Mouse (Mus musculus) cerebellum, adult (tissue): ENCODE results near the gene Itpkc.

Source experiments
- ATAC-seq: cut with Nextera tagmentation; 2 replicates; pipeline ENCODE4 v1.9.2; 2017; ENCODE audit warnings: mild to moderate bottlenecking, moderate library complexity, mixed read lengths; ENCODE audit not compliant: insufficient number of reproducible peaks, low FRiP score, low TSS enrichment

The Itpkc gene

DNA sequence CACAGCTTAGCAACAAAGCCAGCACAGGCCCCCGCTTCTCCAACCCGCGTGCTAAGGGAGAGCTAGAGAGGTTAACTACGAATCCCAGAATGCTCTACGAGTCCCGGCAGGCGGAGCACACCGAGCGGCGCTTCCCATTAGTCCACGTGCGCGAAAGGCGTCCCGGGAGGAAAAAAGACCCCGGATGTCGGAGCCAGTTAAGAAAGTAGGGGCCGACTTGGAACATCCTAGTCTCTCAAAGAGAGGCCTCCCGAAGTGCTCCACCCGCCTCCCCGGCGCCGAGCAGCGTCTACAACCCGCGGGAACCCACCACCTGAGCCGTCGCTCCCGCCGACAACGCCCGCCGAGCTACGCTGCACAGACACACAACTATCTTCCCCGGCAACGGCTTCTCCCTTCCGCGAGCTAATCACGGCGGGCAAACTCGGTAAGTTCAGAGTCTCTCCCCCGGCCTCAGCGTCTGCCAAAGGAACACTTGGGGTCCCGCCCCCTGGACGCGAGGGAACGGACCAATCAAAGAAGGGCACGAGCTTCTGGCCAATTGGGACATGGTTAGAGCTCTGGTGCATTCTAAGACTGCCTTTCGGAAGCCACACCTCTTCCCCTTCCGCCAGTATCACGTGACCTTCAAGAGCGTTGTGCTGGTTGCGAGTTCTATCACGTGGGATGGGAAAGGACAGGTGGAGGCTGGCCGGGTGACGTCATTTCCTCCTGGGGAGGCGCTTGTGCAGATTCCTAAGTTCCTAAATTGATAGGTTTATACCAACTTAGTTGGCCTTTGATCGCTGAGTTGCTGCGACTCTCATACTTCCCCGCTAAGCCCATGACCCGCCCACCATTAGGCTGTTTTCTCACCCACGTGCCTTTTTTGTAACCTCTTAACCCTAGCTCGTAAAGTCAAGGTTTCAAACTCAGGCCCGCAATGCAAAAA lies 32.5 kb downstream of the Itpkc start, which contains the start of the genes BC024978 and Snrpa:
TSS of gene BC024978 (plus strand) at position 101 of the 931 bp plus-strand sequence.
TSS of gene Snrpa (minus strand) at position 591 of the 931 bp plus-strand sequence.
- ATAC-seq, result peak; percentile 96

DNA sequence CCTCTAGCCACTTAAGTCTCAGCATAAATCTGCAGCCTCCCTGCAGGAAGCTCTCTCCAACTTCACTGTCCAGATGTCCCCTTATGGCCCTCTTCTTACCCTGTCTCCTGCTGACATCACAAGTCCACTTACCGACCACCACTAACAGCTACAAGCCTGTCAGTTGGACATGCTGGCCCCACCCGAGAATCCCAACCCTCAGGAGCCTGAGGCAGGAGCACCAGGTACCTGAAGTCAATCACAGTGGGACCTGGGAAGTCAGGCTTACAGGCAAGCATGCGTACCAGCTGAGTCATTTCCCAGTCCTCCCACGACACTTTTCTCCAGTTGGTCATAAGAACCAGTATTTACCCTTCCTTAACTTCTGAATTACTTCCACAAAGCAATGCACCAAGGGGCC lies 34.7 kb downstream of the Itpkc start:
- ATAC-seq, result no peak

DNA sequence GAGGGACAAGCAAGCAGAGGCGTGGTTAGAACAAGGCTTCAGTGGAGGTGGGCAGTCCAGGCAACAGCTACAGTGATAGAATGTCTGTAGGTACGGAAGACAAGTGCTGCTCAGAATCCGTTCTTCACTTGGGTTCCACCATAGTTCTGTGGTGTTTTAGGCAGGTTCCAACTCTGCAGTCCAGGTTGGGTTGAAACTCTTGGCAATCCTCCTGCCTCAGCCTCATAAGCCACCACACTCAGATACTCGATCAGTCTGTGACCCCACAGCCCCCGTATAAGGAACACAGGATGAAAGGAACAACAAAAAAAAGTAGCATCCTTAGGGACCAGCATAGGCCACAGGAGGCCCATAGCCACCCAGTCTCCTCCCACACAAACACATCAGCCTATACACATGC lies 36.0 kb downstream of the Itpkc start:
- no peak for ATAC-seq

DNA sequence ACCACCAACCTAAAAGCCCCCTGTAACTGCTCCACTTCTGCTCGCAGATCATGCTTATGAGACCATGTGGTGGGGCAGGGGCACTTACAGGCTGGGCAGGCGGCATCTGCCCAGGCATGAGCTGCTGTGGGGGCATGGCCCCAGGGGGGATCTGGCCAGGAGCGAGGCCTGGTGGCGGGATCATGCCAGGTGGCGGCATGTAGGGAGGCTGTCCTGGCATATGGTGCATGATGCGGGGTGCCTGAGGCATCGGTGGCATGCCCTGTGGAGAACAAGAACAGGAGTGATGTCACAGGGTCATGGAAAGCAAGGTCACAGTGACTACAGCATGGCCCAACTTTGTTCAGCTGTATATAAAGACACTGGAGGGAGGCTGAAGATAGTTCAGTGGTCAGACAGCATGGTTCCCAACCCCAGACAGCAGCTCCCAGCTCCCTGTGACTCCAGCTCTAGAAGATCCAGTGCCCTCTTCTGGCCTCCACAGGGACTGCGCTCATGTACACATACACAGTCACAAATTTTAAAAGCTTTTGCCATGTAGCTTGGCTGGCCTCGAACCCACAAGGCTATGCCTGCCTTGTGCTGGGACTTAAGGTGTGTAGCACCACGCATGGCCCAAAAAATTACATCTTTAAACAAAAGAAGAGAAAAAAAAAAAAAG lies 39.1 kb downstream of the Itpkc start:
- ATAC-seq, result no peak

DNA sequence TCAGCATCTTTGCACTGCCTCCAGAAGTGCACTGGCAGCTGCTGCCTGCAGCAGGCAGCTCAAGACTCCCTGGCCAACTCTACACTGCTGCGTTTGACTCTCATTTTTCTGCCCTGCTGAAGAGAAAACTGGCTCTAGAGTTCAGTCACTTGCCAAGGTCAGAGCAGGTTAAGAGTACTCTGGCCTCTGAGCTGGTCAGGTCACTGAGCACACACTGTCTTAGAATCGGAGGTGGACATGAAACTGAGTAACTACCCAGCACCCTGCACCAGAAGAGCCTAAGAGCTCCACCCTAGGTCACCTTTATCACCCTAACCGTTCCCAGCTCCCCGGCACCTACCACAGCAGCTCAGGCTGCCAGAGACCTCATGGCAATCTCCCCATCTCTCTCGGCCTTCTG lies 42.5 kb downstream of the Itpkc start:
- no peak for ATAC-seq

DNA sequence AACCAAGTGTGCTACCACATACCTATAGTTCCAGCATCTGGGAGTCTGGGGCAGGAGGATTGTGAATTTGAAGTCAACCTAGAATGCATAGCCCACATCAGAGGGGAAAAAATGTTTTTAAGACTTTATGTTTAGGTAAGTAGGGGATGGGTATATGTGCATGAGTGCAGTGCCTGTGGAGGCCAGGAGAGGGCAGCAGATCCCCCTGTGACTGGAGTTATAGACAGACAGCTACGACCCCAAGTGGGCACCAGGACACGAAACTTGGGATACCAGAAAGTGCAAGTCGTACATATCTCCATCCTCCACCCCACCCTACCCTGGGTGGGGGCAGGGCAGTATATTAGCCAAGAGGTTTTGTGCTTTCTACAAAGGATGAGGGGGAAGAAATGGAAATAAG lies 43.5 kb downstream of the Itpkc start:
- no peak for ATAC-seq

DNA sequence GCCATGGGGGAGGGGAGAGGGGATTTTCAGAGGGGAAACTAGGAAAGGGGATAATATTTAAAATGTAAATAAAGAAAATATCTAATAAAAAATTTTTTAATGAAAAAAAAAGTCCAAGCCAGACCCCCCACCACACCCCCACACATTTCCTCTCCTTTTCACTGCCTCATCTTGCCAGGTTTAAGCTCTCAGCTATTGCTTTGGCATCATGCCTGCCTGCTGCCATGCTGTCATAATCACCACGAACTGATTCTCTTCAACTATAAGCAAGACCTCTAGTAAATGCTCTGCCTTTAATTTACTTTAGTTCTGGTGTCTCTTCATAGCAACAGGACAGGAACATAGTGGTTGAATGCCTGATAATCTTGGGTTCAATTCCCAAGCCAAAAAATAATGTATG lies 46.0 kb downstream of the Itpkc start:
- no peak for ATAC-seq

DNA sequence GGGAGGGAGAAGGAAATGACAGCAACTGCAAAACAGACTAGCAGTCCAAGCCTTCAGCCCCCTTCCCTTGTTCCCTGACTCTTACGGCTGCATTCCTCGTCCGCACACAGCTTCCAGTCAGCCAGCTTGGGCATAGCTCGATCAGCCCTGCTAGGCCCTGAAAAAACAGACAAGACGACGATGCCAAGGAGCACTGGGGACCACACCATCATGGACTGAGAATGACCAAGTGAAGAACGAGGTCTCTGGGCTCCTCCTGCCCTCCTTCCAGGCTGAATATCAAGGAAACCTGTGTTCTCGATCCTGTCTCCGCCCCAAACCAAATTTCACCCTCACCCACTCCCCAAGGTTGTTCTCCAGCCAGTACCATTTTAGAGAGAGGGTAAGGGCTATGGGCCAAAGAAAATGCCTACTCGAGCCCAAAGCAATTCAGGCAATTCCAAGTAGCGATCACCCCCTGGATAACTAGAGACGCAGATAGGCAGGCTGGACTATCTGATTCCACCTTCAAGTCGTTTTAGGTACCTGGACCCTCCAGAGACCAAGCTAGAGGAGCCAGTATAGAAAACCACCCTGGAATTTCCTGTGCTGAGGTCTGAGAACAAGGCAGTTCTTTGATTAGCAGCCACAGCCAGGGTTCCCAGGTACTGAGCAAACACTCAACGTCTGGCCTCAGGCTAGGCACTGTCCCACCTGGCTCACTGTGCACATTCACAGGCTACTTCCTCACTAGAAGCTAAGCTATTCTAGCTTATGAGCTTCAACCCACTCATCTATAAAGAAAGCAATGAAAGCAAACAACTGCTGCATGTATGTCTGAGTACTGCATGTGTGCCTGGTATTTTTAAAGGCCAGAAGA lies 47.4 kb downstream of the Itpkc start, which contains the start of the genes Gm21983 and Mia:
TSS of gene Gm21983 (minus strand) at position 250 of the 859 bp plus-strand sequence.
TSS of gene Mia (minus strand) at position 321 of the 859 bp plus-strand sequence.
- ATAC-seq, result no peak

DNA sequence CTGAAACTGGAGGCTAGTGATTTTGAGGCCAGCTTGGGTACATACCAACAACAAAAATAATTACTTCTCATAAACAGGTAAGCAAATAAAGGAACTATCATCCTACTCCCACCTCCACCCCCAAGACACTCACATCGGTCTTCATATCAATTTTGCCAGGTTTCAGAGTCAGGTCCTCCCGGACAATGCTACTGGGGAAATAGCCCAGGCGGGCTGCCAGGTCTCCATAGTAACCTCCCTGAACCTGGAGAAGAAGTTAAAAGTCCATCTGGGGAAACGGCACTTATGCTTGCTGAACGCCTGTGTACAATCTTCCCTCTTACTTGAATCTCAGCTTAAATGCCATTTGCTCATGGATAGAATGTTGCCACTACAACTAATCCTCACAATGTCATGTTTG lies 48.4 kb downstream of the Itpkc start:
- no peak for ATAC-seq

DNA sequence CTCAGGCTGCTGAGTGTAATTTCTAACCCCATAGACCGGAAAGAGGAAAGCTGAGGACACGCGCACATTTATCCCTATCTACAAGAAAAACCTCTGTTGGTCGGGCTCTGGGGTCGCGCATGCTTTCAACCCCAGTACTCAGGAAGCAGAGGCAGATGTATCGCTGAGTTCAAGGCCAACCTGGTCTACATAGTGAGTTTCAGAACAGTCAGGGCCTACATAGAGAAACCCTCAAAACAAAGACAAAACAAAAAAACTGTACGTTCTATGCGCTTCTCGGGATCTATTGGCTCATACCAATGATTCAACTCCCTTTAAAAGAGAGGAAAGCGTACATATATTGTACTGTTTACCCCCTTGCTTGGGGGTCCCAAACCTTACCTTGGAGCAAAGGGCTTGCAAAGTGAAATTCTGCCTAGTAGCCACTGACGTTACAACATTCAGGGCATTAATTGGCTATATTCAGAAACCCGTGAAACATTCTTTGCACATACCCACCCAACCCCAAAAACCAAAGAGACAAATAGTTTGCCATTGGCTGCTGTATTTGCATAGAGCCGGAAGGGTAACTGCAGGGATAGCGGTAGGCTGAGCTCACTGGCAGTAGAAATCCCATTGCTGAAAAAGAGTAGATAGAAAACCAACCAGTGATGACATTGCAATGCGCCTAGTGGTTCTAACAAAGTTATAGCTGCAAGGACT lies 49.1 kb downstream of the Itpkc start:
- no peak for ATAC-seq

DNA sequence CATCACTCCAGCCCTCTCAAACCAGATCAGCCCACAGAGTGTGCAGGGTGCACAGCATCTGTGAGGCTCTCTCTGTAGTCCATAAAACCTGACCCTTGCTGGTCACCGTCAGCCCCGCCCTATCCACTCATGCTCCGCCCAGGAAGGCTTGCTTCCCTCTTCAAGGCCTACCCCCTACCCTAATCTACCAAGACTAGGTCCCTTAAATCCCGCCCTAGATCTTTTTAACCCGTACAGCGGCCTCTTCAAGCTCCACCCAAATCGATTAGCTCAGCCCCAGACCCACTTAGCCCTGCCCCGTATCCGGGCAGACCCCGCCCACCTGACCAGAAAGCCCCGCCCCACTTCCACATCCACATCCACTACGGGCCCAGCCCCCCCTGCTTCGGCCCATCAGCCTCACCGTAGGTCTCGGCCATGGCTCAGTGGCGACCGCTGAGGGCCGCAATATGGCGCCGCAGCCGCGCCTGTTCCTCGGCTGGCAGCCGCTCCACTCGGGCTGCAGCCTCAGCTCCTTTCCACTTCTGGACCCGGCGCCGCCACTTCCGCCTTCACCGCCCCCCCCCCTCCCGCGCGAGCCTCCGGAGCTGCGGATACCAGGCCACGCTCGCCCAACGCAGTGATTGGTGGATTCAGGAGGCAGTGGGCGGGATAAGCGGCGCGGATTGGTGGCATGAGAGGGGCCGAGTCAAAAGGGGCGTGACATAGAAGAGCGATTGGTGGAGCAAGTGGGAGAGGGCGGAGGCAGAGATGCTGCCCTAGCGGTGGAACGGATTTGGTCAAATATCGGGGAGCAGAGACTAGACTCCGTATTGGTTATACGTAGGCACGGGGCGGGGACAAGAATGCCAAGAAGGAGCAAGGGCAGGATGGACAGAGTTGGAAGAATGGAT lies 49.9 kb downstream of the Itpkc start, which contains the start of gene Rab4b:
TSS of gene Rab4b (minus strand) at position 573 of the 893 bp plus-strand sequence.
- ATAC-seq, result peak; percentile 97

DNA sequence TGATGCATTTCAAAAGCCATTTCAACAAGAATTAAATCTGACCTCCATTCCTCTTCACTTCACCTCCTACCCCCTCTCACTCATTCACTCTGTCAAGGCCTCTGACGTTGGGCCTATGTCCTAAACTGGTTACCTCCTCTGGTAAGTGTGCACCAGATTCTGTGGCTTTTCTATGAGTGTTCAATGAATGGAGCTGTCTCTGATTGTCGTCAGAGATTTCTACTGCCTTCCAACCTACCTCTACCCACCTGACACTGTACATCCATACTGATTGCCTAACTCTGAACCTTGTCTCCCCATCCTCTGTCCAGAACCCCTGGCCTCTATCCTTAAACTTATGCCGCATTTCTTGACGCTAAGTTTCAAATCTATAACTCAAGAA lies 50.5 kb downstream of the Itpkc start:
- ATAC-seq, result 0 out of 2 replicates have a peak, but pooled peaks have one; percentile 7

DNA sequence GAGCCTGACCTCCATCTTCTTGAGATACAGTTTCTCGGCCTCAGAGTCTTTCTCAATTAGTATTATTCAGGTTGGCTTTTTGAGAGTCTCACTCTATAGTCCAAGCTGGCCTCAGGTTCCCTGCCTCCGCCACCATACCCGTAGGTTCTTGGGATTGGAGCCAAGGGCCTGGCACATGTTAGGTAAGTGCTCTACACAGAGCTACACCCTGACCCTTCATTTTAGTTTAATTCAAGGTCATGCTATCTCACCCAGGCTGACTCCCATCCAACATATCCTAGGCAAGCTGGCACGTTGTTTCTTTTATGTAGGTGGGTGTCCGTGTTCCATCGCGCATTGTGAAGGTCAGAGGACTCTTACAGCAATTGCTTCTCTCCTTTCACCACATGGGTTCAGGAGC lies 53.6 kb downstream of the Itpkc start:
- ATAC-seq, result no peak

DNA sequence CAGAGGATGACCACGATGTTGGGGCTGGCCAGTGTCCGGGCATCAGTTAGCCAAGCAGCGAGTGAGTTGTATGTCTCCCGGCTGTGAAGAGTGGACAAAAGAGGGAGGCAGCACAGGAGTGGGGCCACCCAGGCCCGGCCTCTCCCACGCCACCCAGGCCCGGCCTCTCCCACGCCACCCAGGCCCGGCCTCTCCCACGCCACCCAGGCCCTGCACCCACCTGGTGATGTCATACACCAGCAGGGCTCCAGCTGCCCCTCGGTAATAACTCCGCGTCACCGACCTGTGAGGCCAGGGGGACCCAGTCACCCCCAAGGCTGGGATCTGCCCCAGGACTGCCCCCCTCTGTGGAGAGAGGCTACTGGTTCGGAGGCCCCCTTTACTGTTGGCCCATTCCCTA lies 54.0 kb downstream of the Itpkc start:
- no peak for ATAC-seq

DNA sequence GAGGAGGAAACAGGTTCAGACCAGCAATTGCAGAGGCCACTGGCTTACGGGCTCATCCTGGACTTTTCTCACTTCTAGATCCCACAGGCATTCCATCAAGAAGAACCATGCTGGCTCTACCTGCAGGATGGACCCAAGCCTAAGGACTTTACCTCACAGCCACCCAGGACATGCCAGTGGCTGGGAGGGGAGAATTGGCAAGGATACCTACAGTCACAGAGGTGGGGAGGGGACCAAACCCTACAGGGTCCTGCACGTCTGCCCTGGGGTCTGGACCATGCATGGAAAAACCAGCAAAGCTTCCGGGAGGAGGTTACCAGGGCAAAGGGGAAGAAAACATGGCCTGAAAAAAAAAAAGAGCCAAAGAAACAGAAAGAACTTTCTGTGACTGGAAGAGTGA lies 57.5 kb downstream of the Itpkc start:
- ATAC-seq, result no peak

DNA sequence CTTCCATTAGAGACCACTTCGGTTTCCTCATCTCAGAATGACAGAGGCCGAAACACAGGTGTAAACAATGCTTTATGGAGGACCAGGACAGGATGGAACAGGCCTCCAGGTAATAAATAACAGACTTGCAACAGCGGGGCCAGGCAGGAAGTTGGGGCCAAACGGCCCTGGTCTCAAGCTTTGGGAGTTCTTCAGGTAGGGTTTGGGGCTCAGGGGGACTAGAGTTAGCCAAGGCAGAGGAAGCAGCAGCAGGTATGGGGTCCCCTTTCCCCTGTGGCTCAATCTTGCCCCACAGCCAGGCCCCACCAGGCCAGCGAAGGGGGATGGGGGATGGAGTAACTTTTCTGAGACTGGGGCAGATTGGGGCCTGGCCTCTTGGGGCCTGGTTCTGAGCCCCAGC lies 60.1 kb downstream of the Itpkc start:
- no peak for ATAC-seq

DNA sequence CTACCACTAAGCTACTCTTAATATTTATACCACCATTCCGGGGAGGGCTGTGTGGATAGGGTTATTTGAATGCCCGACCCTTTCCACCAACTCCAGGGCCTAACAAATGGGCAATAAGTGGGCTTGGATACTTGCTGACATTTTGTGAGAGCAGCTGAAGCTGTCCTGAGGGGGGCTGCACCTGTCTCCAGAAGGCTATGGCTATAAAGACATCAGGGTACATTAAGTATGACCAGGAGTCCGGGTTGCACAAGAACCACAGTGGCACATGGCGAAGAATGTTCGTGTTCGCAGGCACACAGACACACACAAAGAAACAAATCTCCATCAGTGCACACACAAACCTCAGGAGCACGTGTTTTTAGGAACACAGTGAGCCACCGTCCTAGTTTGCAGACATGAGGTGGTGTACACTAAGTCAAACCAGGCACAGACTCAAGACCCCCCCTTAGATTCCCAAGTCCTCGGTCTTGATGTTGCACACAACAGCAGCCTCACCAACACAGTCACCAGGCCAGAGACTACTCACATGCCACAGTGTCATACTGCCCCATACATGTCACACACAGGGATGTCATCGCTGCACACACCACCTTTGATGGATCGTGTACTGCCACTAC lies 60.9 kb downstream of the Itpkc start:
- no peak for ATAC-seq
